Mouse (Mus musculus) forebrain, embryonic 10.5 days (tissue): ENCODE data around the gene Dtnbp1. TPM values are rescaled to one million over a fixed set of nuclear protein-coding genes. Genes with fewer than 3 reads are reported as not detected.

Experiments used
- DNase-seq: peaks from one replicate; pipeline ENCODE4 v3.0.0-alpha.2; 2017; ENCODE audit warnings: low spot score; ENCODE audit errors: extremely low spot score
- H3K27ac ChIP-seq: fragments of 300-500 bp; sonication (generic); 2 replicates; pipeline ENCODE4 v1.5.1; 2016; ENCODE audit warnings: mild to moderate bottlenecking
- H3K27me3 ChIP-seq: fragments of 300-500 bp; sonication (generic); 2 replicates; pipeline ENCODE4 v1.6.1; 2016; ENCODE audit warnings: mild to moderate bottlenecking; ENCODE audit not compliant: poor library complexity, severe bottlenecking
- H3K36me3 ChIP-seq: fragments of 300-500 bp; sonication (generic); replicated peaks from 2 replicates; pipeline ENCODE4 v1.6.1; 2016; ENCODE audit warnings: mild to moderate bottlenecking, moderate library complexity
- H3K4me1 ChIP-seq: fragments of 300-500 bp; sonication (generic); 2 replicates; pipeline ENCODE4 v1.6.1; 2016
- H3K4me3 ChIP-seq: fragments of 300-500 bp; sonication (generic); 2 replicates; pipeline ENCODE4 v1.5.1; 2016; ENCODE audit warnings: mild to moderate bottlenecking, moderate library complexity
- H3K9me3 ChIP-seq: fragments of 300-500 bp; sonication (generic); 2 replicates; pipeline ENCODE4 v1.6.1; 2016; ENCODE audit warnings: mild to moderate bottlenecking, moderate library complexity
- WGBS: fragments of 180-500 bp; shearing (Covaris S2); methylation state at CpG from one replicate; pipeline ENCODE4 v1.1.7; 2016; 5-methylcytosine and 5-hydroxymethylcytosine counted together
- polyA plus RNA-seq: library from polyadenylated mRNA; unstranded; fragments of >200 nt; fragmentation: Nextera tagmentation; extraction: Ambion mirVana; gene quantifications from 2 replicates; pipeline ENCODE4 v1.2.1, GENCODE M21; 2016

Gene Dtnbp1
- polyA plus RNA-seq, 1 experiment from 2014 or later = 89.4 TPM

DNA sequence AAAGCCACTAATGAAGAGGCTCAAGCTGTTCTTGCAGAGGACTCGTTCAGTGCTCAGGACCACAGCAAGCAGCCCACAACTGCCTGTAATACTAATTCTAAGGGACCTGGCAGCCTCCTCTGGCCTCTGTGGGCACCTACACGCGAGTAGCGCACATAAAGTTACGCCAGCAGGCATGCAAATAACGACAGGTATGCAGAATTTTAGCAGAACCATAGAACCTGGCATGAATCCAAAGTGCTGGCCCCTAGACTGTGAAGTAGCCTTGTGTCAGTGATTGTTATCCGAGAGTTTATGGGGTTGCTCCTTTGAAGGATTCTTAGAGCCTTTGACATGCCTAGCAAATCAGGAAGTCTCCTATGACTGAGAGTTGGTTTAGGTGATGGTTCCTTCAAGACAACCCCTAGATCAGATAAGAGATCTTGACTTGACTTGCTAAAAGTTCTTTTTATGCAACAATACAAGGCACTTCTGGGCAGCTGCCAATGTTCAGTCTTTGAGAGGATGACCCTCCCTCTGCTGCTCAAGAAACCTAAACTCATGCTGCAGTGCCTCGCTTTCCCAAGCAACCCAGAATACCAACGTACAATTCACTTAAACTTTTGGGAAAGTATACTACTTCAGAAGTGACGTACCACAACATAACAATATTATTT, 9.3 kb downstream of the Dtnbp1 start:
- no peak for DNase-seq
- H3K36me3 ChIP-seq = peaks cover 47% of the 10 kb centered on the region
- WGBS = 94% methylated on average over 10 of the region's 10 CpGs
- no peaks in the 10 kb centered on the region for H3K27me3 ChIP-seq
- peaks cover 3% of the 10 kb centered on the region; the same call in 1 of the 2 replicates for H3K4me1 ChIP-seq
- no peaks in the 10 kb centered on the region for H3K9me3 ChIP-seq
- H3K27ac ChIP-seq = no peak overlapping the region
- H3K4me3 ChIP-seq = no peak overlapping the region

DNA sequence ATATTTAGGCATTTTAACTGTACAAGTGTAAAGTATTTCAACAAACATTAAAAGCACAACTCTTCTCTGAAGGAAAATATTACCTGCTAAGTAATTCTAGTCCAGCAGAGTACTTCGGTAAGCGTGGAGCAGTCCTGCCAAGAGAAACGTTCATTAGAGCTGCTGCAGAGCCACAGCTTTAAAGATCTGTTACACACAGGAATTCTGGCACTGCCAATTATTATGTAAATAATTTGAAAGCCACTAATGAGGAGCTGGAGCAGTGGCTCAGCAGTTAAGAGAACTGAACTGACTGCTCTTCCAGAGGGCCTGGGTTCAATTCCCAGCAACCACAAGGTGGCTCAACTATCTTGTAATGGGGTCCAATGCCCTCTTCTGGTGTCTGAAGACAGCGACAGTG, 10.0 kb downstream of the Dtnbp1 start:
- no peak overlapping the region for H3K4me3 ChIP-seq
- WGBS = 83% methylated on average over 4 of the region's 4 CpGs

DNA sequence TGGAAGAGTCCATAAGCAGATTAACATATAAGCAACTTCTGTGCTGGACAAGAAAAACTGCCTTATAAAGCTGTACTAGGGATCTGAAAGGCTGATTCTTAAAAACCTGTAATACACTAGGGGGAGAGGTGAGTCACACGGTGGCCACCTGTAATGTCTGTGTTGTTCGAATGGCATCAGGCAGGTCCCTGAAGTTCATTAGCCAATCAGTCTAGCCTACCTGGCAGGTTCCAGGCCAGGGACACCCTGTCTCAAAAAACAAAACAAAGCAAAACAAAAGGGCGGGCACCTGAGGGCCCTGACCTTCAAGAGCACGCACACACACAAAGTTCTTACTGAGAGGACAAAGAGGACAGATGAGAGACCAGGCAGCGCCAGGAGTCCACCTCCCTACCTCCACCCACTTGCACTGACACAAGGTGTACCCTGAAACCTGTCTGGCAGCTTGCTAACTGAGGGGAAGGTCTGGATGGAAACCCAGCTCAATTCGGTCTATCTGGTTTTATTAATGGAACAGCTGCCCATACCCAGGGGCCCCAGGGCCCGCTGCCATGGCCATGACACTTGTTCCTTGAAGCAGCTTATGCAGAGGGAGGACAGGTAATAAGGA, 11.8 kb downstream of the Dtnbp1 start:
- WGBS = 91% methylated on average over 7 of the region's 7 CpGs
- DNase-seq = no peak
- Histone ChIP-seq H3K9me3 (no peaks in the 10 kb centered on the region), H3K4me1 (peaks cover 3% of the 10 kb centered on the region; the same call in 1 of the 2 replicates), H3K4me3 (no peak overlapping the region), H3K27ac (no peak overlapping the region), H3K27me3 (no peaks in the 10 kb centered on the region), H3K36me3 (peaks cover 58% of the 10 kb centered on the region)

More for the DNA sequence above, 10.0 kb downstream of the Dtnbp1 start:
- Histone ChIP-seq H3K36me3 (peaks cover 51% of the 10 kb centered on the region), H3K27me3 (no peaks in the 10 kb centered on the region), H3K9me3 (no peaks in the 10 kb centered on the region), H3K4me1 (peaks cover 3% of the 10 kb centered on the region; the same call in 1 of the 2 replicates), H3K27ac (no peak overlapping the region)
- no peak for DNase-seq

DNA sequence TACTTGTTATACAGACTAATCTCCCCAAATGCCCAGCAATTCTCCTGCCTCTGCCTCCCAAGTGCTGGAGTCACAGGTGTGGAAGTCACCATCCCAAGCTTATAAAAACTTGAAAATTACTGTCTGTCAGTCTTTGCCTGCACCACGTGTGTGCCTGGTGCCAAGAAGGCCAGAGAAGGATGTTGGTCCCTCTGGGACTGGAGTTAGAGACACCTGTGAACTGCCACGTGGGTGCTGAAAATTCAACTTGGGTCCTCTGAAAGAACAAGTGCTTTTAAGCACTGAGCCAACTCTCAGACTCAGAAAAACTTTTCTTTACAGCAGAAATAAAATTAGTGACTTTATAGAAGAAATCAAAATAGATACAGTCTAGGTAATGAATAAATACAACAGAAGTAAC, 15.6 kb downstream of the Dtnbp1 start:
- Histone ChIP-seq H3K4me1 (peaks cover 3% of the 10 kb centered on the region; the same call in 1 of the 2 replicates), H3K27ac (no peak overlapping the region), H3K9me3 (no peaks in the 10 kb centered on the region), H3K4me3 (no peak overlapping the region), H3K27me3 (no peaks in the 10 kb centered on the region), H3K36me3 (peaks cover 61% of the 10 kb centered on the region)
- DNase-seq = no peak
- 81% methylated on average over 2 of the region's 2 CpGs for WGBS

- no peaks in the 10 kb centered on the region for H3K27me3 ChIP-seq
- H3K27ac ChIP-seq = no peak overlapping the region
- no peak overlapping the region for H3K4me3 ChIP-seq
- H3K9me3 ChIP-seq = no peaks in the 10 kb centered on the region
- peaks cover 58% of the 10 kb centered on the region for H3K36me3 ChIP-seq
- no peak for DNase-seq
- 80% methylated on average over 2 of the region's 2 CpGs for WGBS
- peaks cover 6% of the 10 kb centered on the region; the same call in 1 of the 2 replicates for H3K4me1 ChIP-seq
These were observed 16.6 kb downstream of the Dtnbp1 start for GRCm38 (mm10) chr13:44985321-44985720.

DNA sequence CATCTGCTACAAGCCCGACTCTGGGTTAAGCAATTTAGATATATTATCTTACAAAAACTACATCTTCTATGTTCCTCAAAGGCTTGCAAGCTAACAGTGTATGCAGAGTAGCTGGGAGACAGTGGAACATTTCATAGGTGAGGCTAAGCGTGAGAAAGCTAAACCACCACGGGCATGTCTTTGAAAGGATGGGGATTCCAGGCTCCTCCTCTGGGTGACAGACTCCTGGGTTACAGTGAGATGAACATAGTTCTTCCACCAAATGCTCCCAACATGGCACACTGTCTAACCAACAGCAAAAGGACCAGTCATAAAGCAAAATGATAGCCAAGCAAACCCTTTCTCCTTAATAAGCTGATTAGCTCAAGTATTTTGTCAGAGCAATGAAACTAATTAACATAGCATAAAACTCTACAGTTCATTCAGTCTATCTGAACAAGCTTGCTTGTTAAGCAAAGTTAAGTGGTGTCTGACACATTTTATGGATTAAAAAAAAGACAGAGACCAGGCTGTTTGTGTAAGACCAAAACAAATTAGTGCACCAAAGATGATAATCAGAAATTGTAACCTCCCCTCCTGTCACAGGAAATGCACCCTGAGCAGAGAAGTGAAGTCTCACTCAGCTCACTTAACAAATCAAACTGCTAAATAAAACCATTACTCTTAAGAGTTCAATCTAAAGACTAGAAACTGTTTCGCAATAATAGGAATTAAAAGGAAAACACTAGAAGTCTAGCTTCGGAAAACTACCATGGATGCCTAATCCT, 18.1 kb downstream of the Dtnbp1 start:
- no peak for DNase-seq
- Histone ChIP-seq H3K4me1 (0 out of 2 replicates have a peak, but pooled peaks cover 3% of the 10 kb centered on the region), H3K4me3 (no peak overlapping the region), H3K27ac (no peak overlapping the region), H3K9me3 (no peaks in the 10 kb centered on the region), H3K27me3 (no peaks in the 10 kb centered on the region), H3K36me3 (peaks cover 45% of the 10 kb centered on the region)
- 92% methylated on average over 5 of the region's 5 CpGs for WGBS

GRCm38 (mm10) chr13:44982799-44983198, 19.1 kb downstream of the Dtnbp1 start:
- H3K27ac ChIP-seq = no peak overlapping the region
- H3K36me3 ChIP-seq = peaks cover 40% of the 10 kb centered on the region
- whole genome bisulfite sequencing = 85% methylated on average over 7 of the region's 7 CpGs
- no peaks in the 10 kb centered on the region for H3K9me3 ChIP-seq
- no peak overlapping the region for H3K4me3 ChIP-seq
- H3K27me3 ChIP-seq = no peaks in the 10 kb centered on the region
- no peak for DNase-seq
- 0 out of 2 replicates have a peak, but pooled peaks cover 3% of the 10 kb centered on the region for H3K4me1 ChIP-seq

GRCm38 (mm10) chr13:44979433-44979832, 22.5 kb downstream of the Dtnbp1 start:
- Histone ChIP-seq H3K27me3 (no peaks in the 10 kb centered on the region), H3K36me3 (peaks cover 33% of the 10 kb centered on the region), H3K4me1 (peaks cover 11% of the 10 kb centered on the region), H3K4me3 (no peak overlapping the region), H3K9me3 (no peaks in the 10 kb centered on the region), H3K27ac (no peak overlapping the region)
- WGBS = 91% methylated on average over 7 of the region's 7 CpGs
- no peak for DNase-seq

- Histone ChIP-seq H3K36me3 (peaks cover 37% of the 10 kb centered on the region), H3K4me1 (peaks cover 15% of the 10 kb centered on the region), H3K27me3 (no peaks in the 10 kb centered on the region), H3K9me3 (no peaks in the 10 kb centered on the region), H3K27ac (no peak overlapping the region), H3K4me3 (no peak overlapping the region)
- 85% methylated on average over 2 of the region's 2 CpGs for WGBS
- no peak for DNase-seq
These were observed 24.3 kb downstream of the Dtnbp1 start for GRCm38 (mm10) chr13:44977483-44978141.

DNA sequence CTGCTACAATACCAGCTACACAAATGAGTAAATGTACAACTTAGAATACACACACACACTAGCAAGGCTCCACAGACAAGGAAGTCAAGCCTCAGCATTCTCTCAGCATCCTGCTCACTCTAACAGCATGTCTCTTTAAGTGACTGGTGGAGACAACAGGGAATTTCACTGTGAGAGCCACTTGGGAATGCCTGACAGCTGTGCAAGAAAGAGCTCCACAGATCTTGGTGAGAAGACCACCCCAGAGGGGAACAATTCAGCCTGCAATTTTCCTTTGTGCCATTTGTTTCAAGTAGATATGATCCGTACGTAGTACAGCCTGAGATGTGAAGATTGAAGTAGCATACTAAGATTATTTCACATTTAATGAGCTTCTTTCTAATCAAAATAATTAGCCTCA, 24.9 kb downstream of the Dtnbp1 start:
- Histone ChIP-seq H3K36me3 (peaks cover 35% of the 10 kb centered on the region), H3K4me1 (peaks cover 18% of the 10 kb centered on the region), H3K27ac (no peak overlapping the region), H3K27me3 (no peaks in the 10 kb centered on the region), H3K4me3 (no peak overlapping the region), H3K9me3 (no peaks in the 10 kb centered on the region)
- no peak for DNase-seq
- 83% methylated on average over 2 of the region's 2 CpGs for WGBS

DNA sequence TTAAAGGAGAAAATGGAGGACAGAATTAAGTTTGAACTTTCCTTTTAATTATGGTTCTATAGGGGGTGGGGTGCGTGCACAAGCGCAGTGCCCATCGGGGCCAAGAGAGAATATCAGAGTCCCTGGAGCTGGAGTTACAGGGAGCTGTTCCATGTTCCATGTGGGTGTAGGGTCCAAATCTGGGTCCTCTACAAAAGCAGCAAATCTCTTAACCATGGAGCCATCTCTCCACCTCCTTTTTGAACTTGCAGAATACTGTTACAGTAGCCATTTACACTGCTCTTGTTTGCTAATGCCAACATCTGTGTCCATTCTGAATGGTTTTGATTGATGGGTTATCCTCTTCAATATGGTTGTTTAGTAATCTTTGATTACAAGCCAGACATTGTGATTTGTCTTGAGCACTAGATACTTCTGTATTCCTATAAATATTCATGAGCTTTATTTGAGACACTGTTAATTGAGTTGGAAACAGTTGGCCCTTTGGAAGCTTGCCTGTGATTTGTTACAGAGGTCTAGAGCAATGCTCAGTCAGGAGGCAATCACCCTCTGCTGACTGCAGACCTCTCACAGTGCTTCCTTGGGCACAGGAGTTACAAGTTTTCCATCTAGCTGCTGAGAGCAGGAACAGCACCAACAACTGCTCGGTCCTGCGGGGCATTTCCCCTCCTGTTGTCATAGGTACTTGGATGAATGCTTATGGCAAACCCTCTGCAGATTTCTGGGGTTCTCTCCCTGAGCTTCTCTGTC, 41.2 kb downstream of the Dtnbp1 start:
- H3K4me1 ChIP-seq = peaks cover 6% of the 10 kb centered on the region; the same call in 1 of the 2 replicates
- no peak overlapping the region for H3K27ac ChIP-seq
- DNase-seq = no peak
- no peaks in the 10 kb centered on the region for H3K27me3 ChIP-seq
- H3K36me3 ChIP-seq = peaks cover 44% of the 10 kb centered on the region
- WGBS = 95% methylated on average over 5 of the region's 5 CpGs
- peaks cover 4% of the 10 kb centered on the region; the same call in 1 of the 2 replicates for H3K9me3 ChIP-seq
- H3K4me3 ChIP-seq = no peak overlapping the region

- Histone ChIP-seq H3K4me3 (no peak overlapping the region), H3K36me3 (peaks cover 23% of the 10 kb centered on the region), H3K27me3 (no peaks in the 10 kb centered on the region), H3K27ac (no peak overlapping the region), H3K9me3 (peaks cover 5% of the 10 kb centered on the region; the same call in 1 of the 2 replicates), H3K4me1 (peaks cover 18% of the 10 kb centered on the region; the same call in 1 of the 2 replicates)
- DNase-seq = no peak
- WGBS = 94% methylated on average over 8 of the region's 8 CpGs
These were observed 44.9 kb downstream of the Dtnbp1 start for GRCm38 (mm10) chr13:44957049-44957448.
